Mouse (Mus musculus) heart, adult 2 months (tissue): ENCODE results near the gene Usp35.

Experiments used
- CTCF ChIP-seq: fragments of 200-600 bp; IDR thresholded peaks from 2 replicates; pipeline ENCODE4 v1.8.1; 2022; ENCODE audit warnings: antibody characterized with exemption, mild to moderate bottlenecking, moderate library complexity
- POLR2A ChIP-seq: fragments of 200-500 bp; IDR thresholded peaks from 2 replicates; pipeline ENCODE4 v1.6.1; 2011; ENCODE audit warnings: mild to moderate bottlenecking, low read depth, low read length, control low read depth; ENCODE audit not compliant: insufficient read depth

DNA sequence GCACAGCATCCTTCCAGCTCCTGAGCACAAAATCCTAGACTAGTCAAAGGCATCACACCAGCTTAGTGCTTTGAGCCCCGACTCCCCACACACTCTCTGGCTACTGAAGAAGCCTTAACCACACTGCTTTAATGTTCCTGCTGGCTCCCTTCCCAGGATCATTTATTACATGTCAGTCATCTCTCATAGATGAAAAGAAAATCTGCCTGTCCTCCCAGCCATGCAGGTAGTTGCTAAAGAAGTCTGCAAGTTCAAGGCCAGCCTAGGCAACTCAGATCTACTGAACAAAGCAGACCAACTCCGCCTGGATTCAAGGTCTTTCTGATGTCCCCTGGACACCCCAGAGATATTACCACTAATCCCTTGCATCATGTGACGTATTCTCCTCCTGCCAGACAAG lies 14.1 kb downstream of the Usp35 start:
- TF ChIP-seq CTCF (no peak), POLR2A (no peak)
